Mouse (Mus musculus): ENCODE measurements around the gene Znrf2. TPM values are rescaled to one million over a fixed set of nuclear protein-coding genes. Genes with fewer than 3 reads are reported as not detected.

The Znrf2 gene
- polyA plus RNA-seq, 1 experiment from 2014 or later: 17.4 TPM

DNA sequence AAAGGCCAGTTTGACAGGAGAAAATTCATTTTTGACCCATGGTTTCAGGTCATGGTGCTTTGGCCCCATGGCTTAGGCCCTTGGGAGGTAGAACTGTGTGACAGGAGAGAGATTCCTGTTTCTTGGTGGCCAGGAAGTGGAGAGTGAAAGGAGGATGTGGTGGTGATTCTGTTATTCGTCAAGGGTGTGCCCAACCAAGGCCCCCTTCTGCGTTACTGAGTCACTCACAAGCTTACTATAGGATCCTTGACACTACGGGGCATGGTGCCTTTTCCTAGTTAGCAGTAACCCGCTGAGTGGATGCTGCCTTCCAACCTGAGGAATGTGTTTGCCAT lies 50.7 kb downstream of the Znrf2 start:
- ATAC-seq: peak; percentile 35
- H3K27me3 ChIP-seq: no peaks in the 10 kb centered on the region
- TF ChIP-seq CTCF (IDR thresholded peaks at IDR 0.05): no peak
- no peak for DNase-seq (ENCODE audit: low read depth, low spot score)
- CTCF ChIA-PET: interaction anchor here (1.4 to 1.6 kb wide), 2 partner anchors 9 to 149 kb away, joined by 3 to 7 read pairs; no protein-coding TSS in a partner anchor
- in situ Hi-C loops (cut with MboI; ENCODE audit: low pct_unique_long_range_greater_than_20kb): no loop called here
- POLR2A ChIA-PET: interaction anchor here (0.8 kb wide), 1 partner anchor 56 kb away, joined by 3 read pairs; no protein-coding TSS in a partner anchor

DNA sequence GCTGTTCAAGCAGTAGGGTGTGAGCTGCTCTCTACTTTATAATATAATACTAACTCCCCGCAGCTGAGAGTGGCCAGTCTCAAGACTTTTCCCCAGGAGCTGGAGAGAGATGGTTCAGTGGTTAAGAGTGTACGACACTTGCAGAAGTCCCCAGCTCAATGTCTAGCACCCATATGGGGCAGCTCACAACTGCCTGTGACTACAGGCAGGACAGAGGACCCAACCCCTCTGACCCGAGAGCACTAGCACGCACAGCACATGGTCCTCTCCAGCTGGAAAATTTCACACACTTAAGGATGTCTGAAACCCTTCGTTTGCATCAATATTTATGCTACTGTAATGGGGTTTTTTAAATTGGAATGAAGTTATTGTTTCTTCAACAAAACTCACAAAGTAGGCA lies 56.3 kb downstream of the Znrf2 start:
- CTCF ChIA-PET: no interaction called here
- TF ChIP-seq CTCF (IDR thresholded peaks at IDR 0.05): no peak
- ATAC-seq (no peak), DNase-seq (ENCODE audit: low read depth, low spot score) (no peak)
- POLR2A ChIA-PET: interaction anchor here (0.6 kb wide), 1 partner anchor 1502 kb away, joined by 3 read pairs; no protein-coding TSS in a partner anchor
- H3K27me3 ChIP-seq: no peaks in the 10 kb centered on the region
- in situ Hi-C loops (cut with MboI; ENCODE audit: low pct_unique_long_range_greater_than_20kb): no loop called here

DNA sequence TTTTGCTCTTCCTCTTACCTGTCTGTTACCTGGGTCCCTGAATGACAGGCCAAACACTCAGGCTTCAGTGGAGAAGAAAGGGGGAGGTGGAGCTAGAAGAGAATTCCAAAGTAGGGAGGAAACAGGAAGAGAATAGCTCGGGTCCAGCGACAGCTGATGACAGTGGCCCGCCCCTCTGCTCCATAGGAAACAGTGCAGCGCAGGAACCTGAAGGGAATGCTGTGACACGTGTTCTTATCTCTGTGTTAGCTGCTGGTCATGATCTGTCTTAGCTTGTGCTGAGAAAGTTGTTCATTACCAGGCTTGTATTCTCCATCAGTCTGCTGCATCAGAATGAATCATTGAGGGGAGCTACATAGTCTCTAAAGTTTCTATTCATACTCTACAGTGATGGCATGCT lies 60.1 kb downstream of the Znrf2 start:
- DNase-seq (ENCODE audit: low read depth, low spot score): no peak
- no peak for TF ChIP-seq CTCF (IDR thresholded peaks at IDR 0.05)
- in situ Hi-C loops (cut with MboI; ENCODE audit: low pct_unique_long_range_greater_than_20kb): no loop called here
- ATAC-seq: no peak
- POLR2A ChIA-PET: interaction anchor here (0.7 kb wide), 1 partner anchor 95 kb away, joined by 3 read pairs; no protein-coding TSS in a partner anchor
- CTCF ChIA-PET: interaction anchor here (1.4 to 2.0 kb wide), 3 partner anchors 10 to 48 kb away, joined by 3 to 7 read pairs (median 5); no protein-coding TSS in a partner anchor
- no peaks in the 10 kb centered on the region for H3K27me3 ChIP-seq

DNA sequence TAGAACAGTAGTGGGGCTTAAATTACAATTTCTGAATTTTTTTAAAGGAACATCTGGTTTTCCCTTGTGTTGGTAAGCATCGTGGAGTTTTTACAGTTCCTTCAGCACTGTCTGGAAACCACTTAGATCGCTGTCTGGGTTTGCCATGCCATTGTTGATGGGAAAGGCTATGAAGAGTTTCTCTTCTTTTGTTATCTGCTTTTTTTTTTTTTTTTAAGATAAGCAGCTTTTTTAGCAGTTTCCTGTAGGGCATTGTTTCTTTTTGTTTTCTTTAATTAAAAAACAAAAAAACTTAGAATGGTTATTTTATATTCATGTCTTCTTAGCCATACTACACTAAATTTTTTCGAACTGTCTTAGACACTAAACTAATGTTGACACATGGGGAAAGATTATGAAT lies 60.9 kb downstream of the Znrf2 start:
- DNase-seq (ENCODE audit: low read depth, low spot score) (no peak), ATAC-seq (no peak)
- no peaks in the 10 kb centered on the region for H3K27me3 ChIP-seq
- ChIA-PET POLR2A (interaction anchor here (0.6 to 0.7 kb wide), 2 partner anchors 10 to 96 kb away, joined by 3 read pairs; no protein-coding TSS in a partner anchor), CTCF (interaction anchor here (2.0 kb wide), 1 partner anchor 10 kb away, joined by 7 read pairs; no protein-coding TSS in a partner anchor)
- in situ Hi-C loops (cut with MboI; ENCODE audit: low pct_unique_long_range_greater_than_20kb): no loop called here
- no peak for TF ChIP-seq CTCF (IDR thresholded peaks at IDR 0.05)

DNA sequence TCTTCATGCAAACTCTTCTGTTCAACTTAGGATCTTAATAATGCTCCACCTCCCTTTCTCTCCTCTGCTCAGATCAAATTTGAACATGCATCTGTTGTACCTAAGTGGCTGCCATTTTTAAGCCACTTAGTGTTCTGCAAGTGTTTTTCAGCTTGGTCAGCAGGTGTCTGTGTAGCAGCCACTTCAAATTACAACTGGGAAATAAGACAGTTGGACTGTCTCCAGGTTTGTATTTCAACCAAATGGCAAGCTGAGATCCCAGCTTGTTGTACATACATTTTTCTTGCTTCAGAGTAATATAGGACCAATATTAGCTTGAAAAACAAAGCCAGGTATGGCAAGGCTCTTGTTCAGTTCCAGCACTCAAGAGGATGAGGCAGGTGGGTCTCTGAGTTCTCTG lies 61.8 kb downstream of the Znrf2 start:
- ChIA-PET CTCF (no interaction called here), POLR2A (no interaction called here)
- DNase-seq (ENCODE audit: low read depth, low spot score) (no peak), ATAC-seq (no peak)
- TF ChIP-seq CTCF (IDR thresholded peaks at IDR 0.05): no peak
- H3K27me3 ChIP-seq: no peaks in the 10 kb centered on the region
- in situ Hi-C loops (cut with MboI; ENCODE audit: low pct_unique_long_range_greater_than_20kb): no loop called here

DNA sequence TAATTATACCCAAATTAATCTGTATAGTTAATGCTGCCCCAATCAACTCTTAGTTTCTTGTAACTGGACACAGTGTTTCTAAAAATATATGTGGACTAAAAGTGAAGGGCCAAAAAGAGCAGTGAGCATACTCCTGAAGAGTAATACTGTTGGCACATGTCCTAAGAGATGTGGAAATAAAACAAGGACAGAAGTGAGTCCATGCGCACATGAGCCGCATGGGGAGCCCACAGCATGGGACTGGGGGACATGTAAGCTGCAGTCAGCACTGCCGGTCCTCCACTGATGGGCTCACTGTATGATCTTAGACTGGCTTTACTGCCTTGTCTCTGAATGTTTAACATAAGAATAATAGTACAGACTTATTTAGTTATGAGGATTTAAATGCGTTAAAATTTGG lies 63.4 kb downstream of the Znrf2 start:
- DNase-seq (ENCODE audit: low read depth, low spot score): no peak
- in situ Hi-C loops (cut with MboI; ENCODE audit: low pct_unique_long_range_greater_than_20kb): no loop called here
- POLR2A ChIA-PET: no interaction called here
- no peaks in the 10 kb centered on the region for H3K27me3 ChIP-seq
- no peak for ATAC-seq
- no peak for TF ChIP-seq CTCF (IDR thresholded peaks at IDR 0.05)
- CTCF ChIA-PET: interaction anchor here (1.0 kb wide), 1 partner anchor 9 kb away, joined by 3 read pairs; no protein-coding TSS in a partner anchor

DNA sequence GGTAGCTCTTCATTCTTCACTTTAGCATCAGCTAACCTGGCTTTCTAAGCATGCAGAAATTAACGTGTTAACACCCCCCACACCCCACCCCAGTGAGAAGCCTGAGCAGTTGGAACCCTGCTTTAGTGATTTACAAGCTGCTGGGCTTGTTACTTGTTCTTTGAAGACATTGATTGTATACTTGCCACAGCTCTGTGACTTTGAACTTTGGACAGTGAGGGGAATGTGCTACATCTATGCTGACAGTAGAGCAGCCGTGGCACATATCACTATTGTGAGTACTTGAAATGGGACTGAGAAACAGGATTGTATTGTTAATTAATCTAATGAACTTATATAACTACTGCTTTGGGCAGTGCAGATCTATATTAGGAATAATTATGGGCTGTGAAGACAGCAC lies 66.7 kb downstream of the Znrf2 start:
- POLR2A ChIA-PET: no interaction called here
- in situ Hi-C loops (cut with MboI; ENCODE audit: low pct_unique_long_range_greater_than_20kb): no loop called here
- no peaks in the 10 kb centered on the region for H3K27me3 ChIP-seq
- no peak for DNase-seq (ENCODE audit: low read depth, low spot score)
- no peak for ATAC-seq
- CTCF ChIA-PET: no interaction called here
- TF ChIP-seq CTCF (IDR thresholded peaks at IDR 0.05): no peak

DNA sequence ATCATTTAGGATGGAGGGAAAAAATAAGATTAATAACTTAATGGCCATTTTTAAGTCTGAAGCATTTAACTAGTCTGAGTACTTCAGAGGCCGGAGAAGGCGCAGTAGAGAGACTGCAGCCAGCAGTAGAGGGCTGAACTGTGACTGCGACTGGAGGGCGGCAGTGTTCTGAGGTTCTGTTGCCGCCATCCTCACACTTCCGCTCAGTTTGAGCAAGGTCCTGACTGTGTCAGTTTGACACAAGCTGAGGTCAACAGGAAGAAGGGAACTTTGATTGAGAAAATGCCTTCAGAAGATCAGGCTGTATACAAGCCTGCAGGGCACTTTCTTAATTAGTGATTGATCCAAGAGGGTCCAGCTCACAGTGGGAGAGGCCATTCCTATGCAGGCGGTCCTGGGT lies 69.5 kb downstream of the Znrf2 start:
- no peak for TF ChIP-seq CTCF (IDR thresholded peaks at IDR 0.05)
- no peak for ATAC-seq
- CTCF ChIA-PET: interaction anchor here (2.0 kb wide), 1 partner anchor 10 kb away, joined by 5 read pairs; no protein-coding TSS in a partner anchor
- in situ Hi-C loops (cut with MboI; ENCODE audit: low pct_unique_long_range_greater_than_20kb): no loop called here
- POLR2A ChIA-PET: interaction anchor here (0.5 kb wide), 1 partner anchor 96 kb away, joined by 3 read pairs; no protein-coding TSS in a partner anchor
- no peak for DNase-seq (ENCODE audit: low read depth, low spot score)
- no peaks in the 10 kb centered on the region for H3K27me3 ChIP-seq

DNA sequence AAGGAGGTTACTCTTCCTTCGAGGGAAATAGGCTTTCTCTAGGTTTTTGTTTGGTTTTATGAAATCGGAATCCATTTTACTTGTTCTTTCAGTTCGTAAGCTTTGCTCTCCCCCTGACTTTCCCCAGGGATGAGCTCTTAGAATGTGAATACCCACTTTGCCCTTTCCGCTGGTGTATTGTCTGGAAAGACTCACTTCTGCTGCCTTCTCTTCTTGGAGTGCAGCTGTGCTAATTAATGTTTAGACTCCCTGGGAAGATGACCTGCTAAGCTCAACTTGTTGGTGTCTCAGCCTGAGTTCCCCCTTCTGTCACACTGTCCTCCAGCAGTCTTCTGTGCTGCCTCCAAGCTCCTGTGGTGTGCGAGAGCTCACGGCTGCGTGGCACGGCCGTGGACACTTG lies 73.5 kb downstream of the Znrf2 start:
- POLR2A ChIA-PET: no interaction called here
- H3K27me3 ChIP-seq: no peaks in the 10 kb centered on the region
- CTCF ChIA-PET: no interaction called here
- no peak for TF ChIP-seq CTCF (IDR thresholded peaks at IDR 0.05)
- no peak for DNase-seq (ENCODE audit: low read depth, low spot score)
- ATAC-seq: no peak
- in situ Hi-C loops (cut with MboI; ENCODE audit: low pct_unique_long_range_greater_than_20kb): loop anchor here (5.0 kb wide), 1 partner anchor 73 kb away; the partner anchor contains the start of gene Znrf2

DNA sequence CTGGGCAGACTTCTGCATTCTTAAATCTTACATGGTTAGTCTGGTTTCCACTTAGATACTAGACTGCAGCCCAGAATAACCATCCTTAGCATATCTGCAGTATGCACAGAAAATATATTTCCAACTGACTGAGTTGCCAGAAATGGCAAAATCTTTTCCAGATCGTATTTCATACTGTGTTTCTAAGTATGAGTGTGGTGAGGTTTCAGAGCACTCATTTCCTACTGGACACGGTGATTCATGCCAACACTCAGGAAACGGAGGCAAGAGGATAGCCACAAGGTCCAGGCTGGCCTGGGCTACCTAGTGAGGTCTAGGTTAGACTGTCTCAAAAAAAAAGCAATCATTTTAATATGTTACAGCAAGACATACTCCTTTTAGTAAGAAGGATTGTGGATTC lies 74.7 kb downstream of the Znrf2 start:
- H3K27me3 ChIP-seq: no peaks in the 10 kb centered on the region
- CTCF ChIA-PET: no interaction called here
- no peak for TF ChIP-seq CTCF (IDR thresholded peaks at IDR 0.05)
- no peak for DNase-seq (ENCODE audit: low read depth, low spot score)
- in situ Hi-C loops (cut with MboI; ENCODE audit: low pct_unique_long_range_greater_than_20kb): loop anchor here (5.0 kb wide), 1 partner anchor 74 kb away; the partner anchor contains the start of gene Znrf2
- POLR2A ChIA-PET: no interaction called here
- ATAC-seq: no peak

DNA sequence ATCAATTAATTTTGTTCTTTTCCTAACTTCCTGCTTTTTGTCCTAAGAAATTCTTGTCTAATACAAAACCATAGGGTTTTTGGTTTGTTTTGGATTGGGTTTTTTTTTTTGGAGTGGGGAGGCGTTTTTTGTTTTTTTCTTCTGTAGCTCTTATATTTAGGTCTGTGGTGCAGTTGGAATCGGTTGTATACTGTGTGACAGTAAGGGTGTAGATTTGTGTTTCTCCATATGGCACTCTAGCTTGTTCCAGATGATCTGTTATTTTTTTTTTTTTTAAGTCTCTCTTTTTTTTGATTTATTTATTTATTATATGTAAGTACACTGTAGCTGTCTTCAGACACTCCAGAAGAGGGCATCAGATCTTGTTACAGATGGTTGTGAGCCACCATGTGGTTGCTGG lies 83.5 kb downstream of the Znrf2 start:
- H3K27me3 ChIP-seq: no peaks in the 10 kb centered on the region
- in situ Hi-C loops (cut with MboI; ENCODE audit: low pct_unique_long_range_greater_than_20kb): loop anchor here (25.0 kb wide), 1 partner anchor 188 kb away; no protein-coding TSS in a partner anchor
- ATAC-seq: no peak
- no peak for DNase-seq (ENCODE audit: low read depth, low spot score)
- ChIA-PET CTCF (no interaction called here), POLR2A (no interaction called here)
- TF ChIP-seq CTCF (IDR thresholded peaks at IDR 0.05): no peak

DNA sequence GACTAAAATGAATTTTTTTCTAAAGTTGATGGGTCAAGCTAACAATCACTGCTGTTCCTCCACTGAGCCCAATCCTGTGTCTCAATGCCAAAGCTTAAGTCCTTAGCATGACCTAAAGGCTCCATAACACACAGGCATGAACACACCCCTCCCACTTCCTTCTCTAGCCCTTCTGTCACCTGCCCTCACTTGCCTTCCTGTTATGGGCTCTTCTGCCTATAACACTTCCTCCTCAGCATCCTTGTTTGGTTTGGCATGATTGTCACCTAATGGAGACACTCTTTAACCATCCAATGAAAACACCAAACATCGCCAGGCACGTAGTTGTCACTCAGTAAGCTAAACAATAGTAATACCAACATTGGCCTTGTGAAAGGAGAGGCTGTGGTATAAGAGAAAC lies 85.8 kb downstream of the Znrf2 start:
- CTCF ChIA-PET: interaction anchor here (2.7 kb wide), 1 partner anchor 13 kb away, joined by 5 read pairs; no protein-coding TSS in a partner anchor
- no peaks in the 10 kb centered on the region for H3K27me3 ChIP-seq
- no peak for DNase-seq (ENCODE audit: low read depth, low spot score)
- POLR2A ChIA-PET: no interaction called here
- in situ Hi-C loops (cut with MboI; ENCODE audit: low pct_unique_long_range_greater_than_20kb): loop anchor here (25.0 kb wide), 1 partner anchor 190 kb away; no protein-coding TSS in a partner anchor
- no peak for TF ChIP-seq CTCF (IDR thresholded peaks at IDR 0.05)
- ATAC-seq: no peak

Data from Patski (cell line).